ENCODE assay signal across 13 mouse cellular contexts in the genomic region with DNA sequence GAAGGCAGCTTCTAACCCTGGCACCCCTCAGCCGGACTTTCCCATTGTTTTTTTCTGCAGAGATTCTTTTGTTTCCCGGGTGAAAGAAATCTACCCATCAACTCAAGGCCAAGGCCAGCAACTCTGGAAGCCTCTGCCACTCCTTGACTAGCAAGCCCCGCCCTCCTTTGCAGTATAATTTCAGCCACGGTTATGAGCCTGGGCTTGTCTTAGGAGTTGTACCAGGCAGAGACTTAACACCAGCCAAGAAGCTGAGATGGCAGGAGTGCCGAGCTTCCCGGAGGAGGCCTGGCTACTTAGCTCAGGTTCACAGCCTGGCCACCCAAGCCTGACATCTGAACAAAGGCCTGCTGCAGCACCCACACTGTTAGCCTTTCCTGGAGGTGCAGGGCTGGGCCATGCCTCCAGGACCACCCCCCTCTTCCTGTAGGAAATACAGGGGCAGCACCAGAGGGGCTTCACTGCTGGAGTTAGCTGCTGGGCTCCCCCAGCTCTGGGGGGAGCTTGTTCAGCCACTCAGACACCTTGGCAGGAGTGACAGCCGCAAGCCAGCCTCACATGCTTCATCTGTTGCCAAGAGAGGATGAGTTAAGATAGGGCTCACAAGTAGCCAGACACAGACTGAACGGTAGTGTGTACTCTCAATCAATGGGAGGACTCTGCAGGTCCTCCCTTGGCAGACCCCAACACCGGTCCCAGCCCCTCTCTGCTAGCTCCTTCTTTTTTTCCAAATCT. TPM values are rescaled to one million over a fixed set of nuclear protein-coding genes. Genes with fewer than 3 reads are reported as not detected.
DNase-seq lines count a peak whose midpoint lies in the region; ATAC-seq lines count a peak whose summit lies in the region.
"Had no signal": no experiment of that assay in that cellular context is flagged by ENCODE, and none has a peak within 500 bp of the region (broad histone marks: within the 10 kb centered on the region; RNA-seq: fewer than 3 reads in every experiment).

No protein-coding gene starts in this region.

- no peaks in the 10 kb centered on the region for H3K9me3 ChIP-seq in kidney, embryonic 15.5 days (replicated peaks)
- no peaks in the 10 kb centered on the region for H3K9me3 ChIP-seq in forebrain, embryonic 12.5 days
- no peaks in the 10 kb centered on the region for H3K9me3 ChIP-seq in hindbrain, embryonic 12.5 days (replicated peaks)
- H3K9me3 ChIP-seq in neural tube, embryonic 14.5 days (ENCODE audit: control insufficient read depth, low read length) = no peaks in the 10 kb centered on the region
- H3K9me3 ChIP-seq: liver, embryonic 13.5 days; megakaryocyte, embryonic 14.5 days had no signal

- ATAC-seq in kidney, embryonic 15.5 days (replicated peaks; ENCODE audit: low FRiP score) = no peak
- no peak for ATAC-seq in forebrain, embryonic 12.5 days (ENCODE audit: low FRiP score)
- no peak for ATAC-seq in hindbrain, embryonic 12.5 days (ENCODE audit: low FRiP score)
- ATAC-seq in neural tube, embryonic 14.5 days (ENCODE audit: low read depth) = no peak
- no peak for ATAC-seq in frontal cortex, adult (ENCODE audit: low TSS enrichment)
- no peak for ATAC-seq in megakaryocyte, adult 5-6 weeks (ENCODE audit: poor library complexity, severe bottlenecking)
- ATAC-seq: activated CD4-positive, CD25-positive, alpha-beta regulatory T cell, adult 4 months had no signal

- no peak overlapping the region for H3K4me3 ChIP-seq in kidney, embryonic 15.5 days (replicated peaks)
- no peak overlapping the region for H3K4me3 ChIP-seq in forebrain, embryonic 12.5 days (replicated peaks)
- H3K4me3 ChIP-seq in hindbrain, embryonic 12.5 days = no peak overlapping the region
- H3K4me3 ChIP-seq in neural tube, embryonic 14.5 days (ENCODE audit: low read depth, low read length) = no peak overlapping the region
- H3K4me3 ChIP-seq: liver, embryonic 13.5 days; megakaryocyte, embryonic 14.5 days had no signal

- H3K4me2 ChIP-seq in kidney, embryonic 15.5 days = no peak overlapping the region
- H3K4me2 ChIP-seq in forebrain, embryonic 12.5 days = no peak overlapping the region
- H3K4me2 ChIP-seq in hindbrain, embryonic 12.5 days (replicated peaks) = no peak overlapping the region
- H3K4me2 ChIP-seq in neural tube, embryonic 14.5 days (ENCODE audit: low read depth, low read length) = no peak overlapping the region
- H3K4me2 ChIP-seq: liver, embryonic 13.5 days had no signal

- 60% methylated on average over 9 of the region's 9 CpGs for WGBS in kidney, embryonic 15.5 days
- WGBS in forebrain, embryonic 12.5 days = 62% methylated on average over 9 of the region's 9 CpGs
- 59% methylated on average over 9 of the region's 9 CpGs for WGBS in hindbrain, embryonic 12.5 days
- 65% methylated on average over 9 of the region's 9 CpGs for WGBS in neural tube, embryonic 14.5 days

- peaks cover 12% of the 10 kb centered on the region; the same call in 1 of the 2 replicates for H3K27me3 ChIP-seq in kidney, embryonic 15.5 days
- peaks cover 5% of the 10 kb centered on the region; the same call in 1 of the 2 replicates for H3K27me3 ChIP-seq in forebrain, embryonic 12.5 days
- peaks cover 11% of the 10 kb centered on the region; the same call in 1 of the 2 replicates for H3K27me3 ChIP-seq in hindbrain, embryonic 12.5 days
- no peaks in the 10 kb centered on the region for H3K27me3 ChIP-seq in neural tube, embryonic 14.5 days (ENCODE audit: control insufficient read depth, insufficient read depth, low read length)

- H3K4me1 ChIP-seq in kidney, embryonic 15.5 days = peaks cover 41% of the 10 kb centered on the region
- H3K4me1 ChIP-seq in forebrain, embryonic 12.5 days = peaks cover 48% of the 10 kb centered on the region
- H3K4me1 ChIP-seq in hindbrain, embryonic 12.5 days = peaks cover 44% of the 10 kb centered on the region
- H3K4me1 ChIP-seq in neural tube, embryonic 14.5 days (ENCODE audit: control insufficient read depth, insufficient read depth, low read length) = peaks cover 40% of the 10 kb centered on the region

- H3K36me3 ChIP-seq in kidney, embryonic 15.5 days = no peaks in the 10 kb centered on the region
- H3K36me3 ChIP-seq in forebrain, embryonic 12.5 days (replicated peaks) = 0 out of 2 replicates have a peak, but pooled peaks cover under 1% of the 10 kb centered on the region
- H3K36me3 ChIP-seq in hindbrain, embryonic 12.5 days = no peaks in the 10 kb centered on the region
- no peaks in the 10 kb centered on the region for H3K36me3 ChIP-seq in neural tube, embryonic 14.5 days (ENCODE audit: control insufficient read depth, insufficient read depth, low read length)
- H3K36me3 ChIP-seq: liver, embryonic 13.5 days had no signal

- H3K9ac ChIP-seq in kidney, embryonic 15.5 days = no peak overlapping the region
- no peak overlapping the region for H3K9ac ChIP-seq in forebrain, embryonic 12.5 days
- H3K9ac ChIP-seq in hindbrain, embryonic 12.5 days = no peak overlapping the region
- no peak overlapping the region; the same call in 1 of the 2 replicates for H3K9ac ChIP-seq in neural tube, embryonic 14.5 days (replicated peaks; ENCODE audit: low read depth, low read length)
- H3K9ac ChIP-seq: liver, embryonic 13.5 days had no signal

- no peak for DNase-seq in kidney, adult 9 months
- DNase-seq: kidney, adult 2 months; layer of hippocampus, postnatal 36 days; liver, embryonic 13.5 days had no signal

- H3K27ac ChIP-seq in kidney, embryonic 15.5 days = peak overlapping the region; percentile 15; the same call in 1 of the 2 replicates
- peak overlapping the region; percentile 100 for H3K27ac ChIP-seq in forebrain, embryonic 12.5 days
- peak overlapping the region; percentile 99; the same call in 1 of the 2 replicates for H3K27ac ChIP-seq in hindbrain, embryonic 12.5 days
- H3K27ac ChIP-seq in neural tube, embryonic 14.5 days (ENCODE audit: low read depth, low read length) = peak overlapping the region; percentile 100; the same call in 1 of the 2 replicates
- H3K27ac ChIP-seq: liver, embryonic 13.5 days had no signal

RNA-seq across cellular contexts. Expression of a gene that starts 41.6 kb away (rescaled TPM):
- polyA plus RNA-seq in kidney, embryonic 15.5 days (2015; fragmentation: Nextera tagmentation; extraction: Ambion mirVana) = not detected in 2 replicates
- 0.54 TPM in 1 of 2 replicates, not detected in the other for polyA plus RNA-seq in forebrain, embryonic 12.5 days (2016; fragmentation: Nextera tagmentation; extraction: Ambion mirVana)
- not detected in 2 replicates for polyA plus RNA-seq in hindbrain, embryonic 12.5 days (2016; fragmentation: Nextera tagmentation; extraction: Ambion mirVana)
- 0.63 and 1.4 TPM in 2 replicates for polyA plus RNA-seq in neural tube, embryonic 14.5 days (2014; fragmentation: Nextera tagmentation; extraction: Ambion mirVana)
- total RNA-seq in megakaryocyte, adult 5-6 weeks (2015) = not detected in 2 replicates
- total RNA-seq in megakaryocyte, adult 5-6 weeks (2017) = not detected in 2 replicates
- total RNA-seq: layer of hippocampus, postnatal 36 days had no signal
- polyA plus RNA-seq: activated CD4-positive, CD25-positive, alpha-beta regulatory T cell, adult 4 months; gonadal fat pad, adult 2 months; kidney, adult 2 months; liver, embryonic 13.5 days had no signal

Comparison
In these comparisons a context has a peak if more than half of its experiments do, and no peak if none do; other contexts are left out.
1. H3K27ac ChIP-seq: peak in every context shown above with its lines; median percentile 100 in forebrain, embryonic 12.5 days; 100 in neural tube, embryonic 14.5 days; 99 in hindbrain, embryonic 12.5 days; 15 in kidney, embryonic 15.5 days.